Mouse (Mus musculus) c-Kit-positive CD71-positive TER-119-positive erythroid progenitor cells, embryonic 14.5 days (primary cell): ENCODE measurements at regions not wholly inside any gene's neighbourhood (a gene's known extent, or its start where the extent isn't known, plus 50 kb on each side); places are given as distances from the start of the nearest gene placed in this dataset.

Experiments used
- DNase-seq: peaks from one replicate; pipeline ENCODE4 v3.0.0-alpha.2; 2013; ENCODE audit warnings: low spot score

GRCm38 (mm10) chr3:102386091-102386490 is 83.6 kb upstream of the Ngf start:
- no peak for DNase-seq

GRCm38 (mm10) chr3:102384596-102384995 is 85.1 kb upstream of the Ngf start:
- no peak for DNase-seq

GRCm38 (mm10) chr3:102383671-102384070 is 86.0 kb upstream of the Ngf start:
- DNase-seq, result no peak

- no peak for DNase-seq
Measured at GRCm38 (mm10) chr3:102381683-102382082, 88.0 kb upstream of the Ngf start.

- DNase-seq, result no peak
Measured at GRCm38 (mm10) chr3:102374381-102375060, 95.2 kb upstream of the Ngf start.

- DNase-seq, result no peak
Measured at GRCm38 (mm10) chr3:102372205-102372899, 97.4 kb upstream of the Ngf start.

- no peak for DNase-seq
Measured at GRCm38 (mm10) chr3:102366188-102366587, 103.5 kb upstream of the Ngf start.

- DNase-seq, result no peak
Measured at GRCm38 (mm10) chr3:102364326-102364935, 105.3 kb upstream of the Ngf start.

GRCm38 (mm10) chr3:102360732-102361280 is 108.9 kb upstream of the Ngf start:
- DNase-seq, result no peak

- DNase-seq, result no peak
Measured at GRCm38 (mm10) chr3:102358801-102359200, 110.9 kb upstream of the Ngf start.

- no peak for DNase-seq
Measured at GRCm38 (mm10) chr3:102357062-102357610, 112.6 kb upstream of the Ngf start.

GRCm38 (mm10) chr3:102355352-102355751 is 114.4 kb upstream of the Ngf start:
- DNase-seq, result no peak

- DNase-seq, result no peak
Measured at GRCm38 (mm10) chr3:102354771-102355170, 114.9 kb upstream of the Ngf start.

GRCm38 (mm10) chr3:102353277-102353900 is 116.3 kb upstream of the Ngf start:
- DNase-seq, result no peak

GRCm38 (mm10) chr3:102346077-102346476 is 123.6 kb upstream of the Ngf start:
- DNase-seq, result no peak

- no peak for DNase-seq
Measured at GRCm38 (mm10) chr3:102345291-102345690, 124.4 kb upstream of the Ngf start.

GRCm38 (mm10) chr3:102340731-102341130 is 129.0 kb upstream of the Ngf start:
- DNase-seq, result no peak

- no peak for DNase-seq
Measured at GRCm38 (mm10) chr3:102337881-102338280, 131.8 kb upstream of the Ngf start.

- DNase-seq, result no peak
Measured at GRCm38 (mm10) chr3:102336184-102336583, 131.7 kb upstream of the Vangl1 start.

GRCm38 (mm10) chr3:102335146-102335545 is 130.7 kb upstream of the Vangl1 start:
- DNase-seq, result no peak

GRCm38 (mm10) chr3:102332221-102332620 is 127.7 kb upstream of the Vangl1 start:
- DNase-seq, result no peak

- DNase-seq, result no peak
Measured at GRCm38 (mm10) chr3:102319331-102319730, 114.8 kb upstream of the Vangl1 start.
